Mouse (Mus musculus) small intestine, adult 10 weeks (tissue): Measurements from ENCODE around the gene Astn2. TPM values are rescaled to one million over a fixed set of nuclear protein-coding genes. Genes with fewer than 3 reads are reported as not detected.

Experiments
- polyA plus RNA-seq: library from polyadenylated mRNA; stranded (reverse); fragments of 350-450 nt; fragmentation: Illumina TruSeq; extraction: RNeasy Lipid Tissue Mini Kit (QIAGEN cat#74804); gene quantifications from one replicate; pipeline ENCODE4 v1.2.3, GENCODE M21; 2014; ENCODE audit warnings: low replicate concordance

The Astn2 gene
- 0.15 TPM for polyA plus RNA-seq

DNA sequence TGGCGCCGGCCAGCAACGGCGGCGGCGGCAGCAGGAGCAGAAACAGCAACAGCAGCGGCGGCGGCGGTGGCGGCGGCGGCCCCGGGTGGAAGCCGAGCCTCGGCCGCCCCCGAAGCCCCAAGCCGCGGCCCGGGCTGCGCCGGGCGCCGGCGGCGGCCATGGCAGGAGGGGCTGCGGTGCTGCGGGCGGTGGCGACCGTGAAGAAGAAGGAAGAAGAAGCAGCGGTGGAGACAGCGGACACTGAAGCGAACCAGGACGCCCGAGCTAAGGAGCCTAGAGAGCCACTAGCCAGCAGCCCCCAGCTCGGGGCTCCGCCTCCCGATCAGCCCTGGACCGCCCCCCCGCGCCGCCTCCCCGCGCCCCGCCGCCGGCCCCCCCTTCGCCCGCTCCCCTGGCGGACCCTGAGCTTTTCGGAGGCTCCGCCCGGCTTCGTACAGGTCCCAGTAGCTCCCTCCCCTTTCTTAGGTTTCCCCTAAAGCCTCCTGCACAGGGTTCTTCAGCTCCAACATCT lies at the start of gene Astn2:
TSS of gene Astn2 (minus strand) at position 411 of the 511 bp plus-strand sequence.

DNA sequence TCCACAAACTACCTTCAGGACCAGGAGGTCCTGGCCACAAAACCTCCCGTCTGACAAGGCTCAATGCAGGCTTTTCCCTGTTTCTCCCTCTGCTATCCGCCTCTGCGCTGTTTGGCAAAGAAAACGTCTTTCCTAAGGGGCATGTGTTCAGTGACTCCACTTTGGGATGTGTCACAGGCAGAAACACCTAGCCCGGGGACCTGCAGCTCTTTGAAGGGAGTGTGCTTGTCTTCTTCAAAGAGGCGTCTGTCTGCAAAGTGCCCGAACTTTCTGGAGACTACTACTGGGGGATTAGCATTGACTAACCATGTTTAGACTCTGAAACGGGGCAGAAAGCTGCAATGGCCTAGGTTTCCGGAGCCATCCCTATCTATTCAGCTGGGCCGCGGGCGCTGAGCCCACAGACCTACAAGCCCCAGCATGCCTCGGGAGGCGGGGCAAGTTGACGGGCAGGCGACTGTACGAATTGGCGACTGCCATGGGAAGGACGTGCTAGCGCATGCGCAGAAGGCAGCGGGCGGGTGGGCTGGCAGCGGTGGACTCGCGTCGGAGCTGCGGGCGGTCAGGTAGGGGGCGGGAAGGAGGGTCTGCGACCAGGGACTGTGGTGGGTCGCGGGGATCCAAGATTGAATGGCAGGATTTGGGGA lies 799.8 kb downstream of the Astn2 start, which contains the start of gene Trim32:
TSS of gene Trim32 (plus strand) at position 483 of the 647 bp plus-strand sequence.

